In the genomic region with DNA sequence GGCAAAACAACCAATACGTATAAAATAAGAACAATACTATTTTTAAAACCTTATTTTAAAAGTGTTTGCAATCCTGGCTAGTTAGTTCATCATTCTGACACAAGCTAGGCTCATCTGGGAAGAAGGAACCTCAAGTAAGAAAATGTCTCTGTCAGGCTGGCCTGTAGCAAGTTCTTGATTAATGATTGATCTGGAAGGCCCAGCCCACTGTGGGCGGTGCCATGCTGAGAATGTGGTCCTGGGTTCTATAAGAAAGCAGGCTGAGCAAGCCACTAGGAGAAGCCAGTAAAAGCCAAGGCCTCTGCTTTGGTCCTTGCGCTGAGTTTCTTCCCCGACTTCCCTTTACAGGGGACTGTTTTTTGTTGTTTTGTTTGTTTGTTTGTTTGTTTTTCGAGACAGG, we compare ENCODE assay signal across 26 mouse cellular contexts. TPM values are rescaled to one million over a fixed set of nuclear protein-coding genes. Genes with fewer than 3 reads are reported as not detected.
DNase-seq lines count a peak whose midpoint lies in the region; ATAC-seq and TF ChIP-seq lines count a peak whose summit lies in the region.
"Had no signal": no experiment of that assay in that cellular context is flagged by ENCODE, and none has a peak within 500 bp of the region (broad histone marks: within the 10 kb centered on the region; RNA-seq: fewer than 3 reads in every experiment).

No protein-coding gene starts in this region.

- no peak for TF ChIP-seq POLR2A in heart, adult 2 months (IDR thresholded peaks at IDR 0.05; ENCODE audit: insufficient read depth, low read depth, low read length)
- no peak for TF ChIP-seq POLR2A in kidney, adult 2 months (IDR thresholded peaks at IDR 0.05; ENCODE audit: low read depth, low read length)

- no peak overlapping the region for H3K4me3 ChIP-seq in heart, adult 2 months
- no peak overlapping the region for H3K4me3 ChIP-seq in kidney, adult 2 months (ENCODE audit: insufficient read depth, low read depth, low read length)
- H3K4me3 ChIP-seq in kidney, embryonic 14.5 days (ENCODE audit: low read length): no peak overlapping the region
- H3K4me3 ChIP-seq in layer of hippocampus, adult 2 months: no peak overlapping the region
- no peak overlapping the region for H3K4me3 ChIP-seq in forebrain, embryonic 14.5 days (ENCODE audit: low read depth, low read length)
- H3K4me3 ChIP-seq: embryonic facial prominence, embryonic 12.5 days; embryonic facial prominence, embryonic 15.5 days; forebrain, embryonic 15.5 days; heart, embryonic 12.5 days; heart, embryonic 15.5 days had no signal

- intact Hi-C loops in heart, adult 2 months (cut with DNase I): no loop called here

- peak overlapping the region; percentile 59 for H3K27ac ChIP-seq in heart, adult 2 months
- no peak overlapping the region for H3K27ac ChIP-seq in kidney, adult 2 months (ENCODE audit: insufficient read depth, low read depth, low read length)
- no peak overlapping the region for H3K27ac ChIP-seq in kidney, embryonic 14.5 days (ENCODE audit: low read depth, low read length)
- 0 out of 2 replicates have a peak overlapping the region, but pooled peaks have one; percentile 23 for H3K27ac ChIP-seq in layer of hippocampus, adult 2 months
- no peak overlapping the region for H3K27ac ChIP-seq in forebrain, embryonic 14.5 days (ENCODE audit: low read depth, low read length)
- H3K27ac ChIP-seq: embryonic facial prominence, embryonic 12.5 days; embryonic facial prominence, embryonic 15.5 days; forebrain, embryonic 15.5 days; heart, embryonic 15.5 days; hindbrain, embryonic 14.5 days; hindbrain, postnatal 0 days had no signal

- peaks cover 13% of the 10 kb centered on the region for H3K36me3 ChIP-seq in heart, adult 2 months (ENCODE audit: control insufficient read depth, insufficient read depth, low read length)
- peaks cover 23% of the 10 kb centered on the region for H3K36me3 ChIP-seq in kidney, adult 2 months (ENCODE audit: control insufficient read depth, insufficient read depth, low read length)
- H3K36me3 ChIP-seq in kidney, embryonic 14.5 days (ENCODE audit: control insufficient read depth, insufficient read depth, low read length): peaks cover 15% of the 10 kb centered on the region
- H3K36me3 ChIP-seq in forebrain, embryonic 14.5 days (ENCODE audit: control insufficient read depth, insufficient read depth, low read length): no peaks in the 10 kb centered on the region
- H3K36me3 ChIP-seq: embryonic facial prominence, embryonic 12.5 days; embryonic facial prominence, embryonic 15.5 days; forebrain, embryonic 15.5 days; heart, embryonic 15.5 days had no signal

- ATAC-seq in kidney, embryonic 14.5 days (ENCODE audit: low FRiP score, low TSS enrichment): no peak
- no peak for ATAC-seq in forebrain, embryonic 14.5 days
- ATAC-seq: CD4-positive, CD25-positive, alpha-beta regulatory T cell, adult 4 months; forebrain, embryonic 15.5 days; hindbrain, postnatal 0 days; inflammation-experienced regulatory T-cells, adult 6 months had no signal

- H3K27me3 ChIP-seq in heart, adult 2 months (ENCODE audit: control insufficient read depth, insufficient read depth, low read length): no peaks in the 10 kb centered on the region
- no peaks in the 10 kb centered on the region for H3K27me3 ChIP-seq in kidney, adult 2 months (replicated peaks; ENCODE audit: control insufficient read depth, insufficient read depth, low read length)
- no peaks in the 10 kb centered on the region for H3K27me3 ChIP-seq in kidney, embryonic 14.5 days (ENCODE audit: control insufficient read depth, insufficient read depth, low read length)
- H3K27me3 ChIP-seq in forebrain, embryonic 14.5 days (replicated peaks; ENCODE audit: control insufficient read depth, insufficient read depth, low read length): no peaks in the 10 kb centered on the region
- H3K27me3 ChIP-seq: embryonic facial prominence, embryonic 12.5 days; embryonic facial prominence, embryonic 15.5 days; forebrain, embryonic 15.5 days; heart, embryonic 15.5 days had no signal

- H3K9ac ChIP-seq in heart, adult 2 months (ENCODE audit: low read depth, low read length): no peak overlapping the region
- H3K9ac ChIP-seq in kidney, embryonic 14.5 days (ENCODE audit: low read depth, low read length): no peak overlapping the region
- H3K9ac ChIP-seq in forebrain, embryonic 14.5 days (ENCODE audit: low read length): no peak overlapping the region
- H3K9ac ChIP-seq: embryonic facial prominence, embryonic 12.5 days; embryonic facial prominence, embryonic 15.5 days; forebrain, embryonic 15.5 days; heart, embryonic 12.5 days; heart, embryonic 15.5 days; hindbrain, embryonic 14.5 days had no signal

- H3K79me2 ChIP-seq in heart, adult 2 months (replicated peaks; ENCODE audit: control insufficient read depth, insufficient read depth, low read length): no peaks in the 10 kb centered on the region

- 91% methylated on average over 5 of the region's 5 CpGs for WGBS in heart, adult 2 months
- WGBS in kidney, adult 2 months: 82% methylated on average over 5 of the region's 5 CpGs
- 89% methylated on average over 5 of the region's 5 CpGs for WGBS in kidney, embryonic 14.5 days
- 91% methylated on average over 5 of the region's 5 CpGs for WGBS in forebrain, embryonic 14.5 days

- no peak for TF ChIP-seq EP300 in heart, adult 2 months (IDR thresholded peaks at IDR 0.05; ENCODE audit: insufficient read depth, low read depth, low read length)

- no peak for DNase-seq in heart, adult 2 months
- DNase-seq in heart, postnatal 4 days: no peak
- DNase-seq in kidney, adult 2 months: peak; percentile 73
- DNase-seq in layer of hippocampus, adult 2 months (ENCODE audit: low spot score in 2 of 2): no peak
- no peak for DNase-seq in layer of hippocampus, postnatal 14 days (ENCODE audit: low spot score in 2 of 2)
- DNase-seq in forebrain, embryonic 14.5 days (ENCODE audit: low spot score): no peak
- DNase-seq: adrenal gland, adult 2 months; adrenal gland, postnatal 25 days; cerebellum, adult 11 months; cerebellum, adult 2 months; cerebellum, adult 9-11 months; cerebellum, postnatal 25 days; gastrocnemius, postnatal 14 days; heart, postnatal 10 days; heart, postnatal 36 days had no signal

- H3K4me1 ChIP-seq in heart, adult 2 months (ENCODE audit: control insufficient read depth, insufficient read depth, low read length): peaks cover 10% of the 10 kb centered on the region
- H3K4me1 ChIP-seq in kidney, adult 2 months (ENCODE audit: control insufficient read depth, insufficient read depth, low read length): no peaks in the 10 kb centered on the region
- peaks cover 20% of the 10 kb centered on the region for H3K4me1 ChIP-seq in kidney, embryonic 14.5 days (ENCODE audit: control insufficient read depth, insufficient read depth, low read length)
- H3K4me1 ChIP-seq in forebrain, embryonic 14.5 days (ENCODE audit: control insufficient read depth, insufficient read depth, low read length): peaks cover 8% of the 10 kb centered on the region

- H3K4me2 ChIP-seq in kidney, embryonic 14.5 days (replicated peaks; ENCODE audit: low read depth, low read length): no peak overlapping the region
- no peak overlapping the region for H3K4me2 ChIP-seq in forebrain, embryonic 14.5 days (ENCODE audit: low read length)
- H3K4me2 ChIP-seq: embryonic facial prominence, embryonic 12.5 days; embryonic facial prominence, embryonic 15.5 days; forebrain, embryonic 15.5 days; heart, embryonic 12.5 days; heart, embryonic 15.5 days; hindbrain, embryonic 14.5 days had no signal

- no peak for TF ChIP-seq CTCF in heart, adult 2 months (IDR thresholded peaks at IDR 0.05)
- no peak for TF ChIP-seq CTCF in kidney, adult 2 months (conservative IDR thresholded peaks at IDR 0.05; ENCODE audit: insufficient read depth, insufficient read length, low read depth, low read length)
- TF ChIP-seq CTCF in layer of hippocampus, adult 2 months (conservative IDR thresholded peaks at IDR 0.05): no peak

- H3K9me3 ChIP-seq in kidney, embryonic 14.5 days (ENCODE audit: control insufficient read depth, low read length): no peaks in the 10 kb centered on the region
- H3K9me3 ChIP-seq in forebrain, embryonic 14.5 days (replicated peaks; ENCODE audit: control insufficient read depth, low read length): no peaks in the 10 kb centered on the region
- H3K9me3 ChIP-seq: embryonic facial prominence, embryonic 12.5 days; embryonic facial prominence, embryonic 15.5 days; forebrain, embryonic 15.5 days; heart, embryonic 12.5 days; heart, embryonic 15.5 days had no signal

RNA-seq across cellular contexts. Expression of a gene that starts 15.3 kb away (rescaled TPM):
- total RNA-seq in heart, adult 2 months (2021): 10 to 100 TPM; 21.5 to 27.9 TPM
- 44.4 and 57.0 TPM in 2 replicates for polyA plus RNA-seq in heart, adult 2 months (2012; rRNA removed)
- total RNA-seq in heart, postnatal 4 days (2021): 10 to 100 TPM; 32.7 to 33.4 TPM
- 136 and 184 TPM in 2 replicates for polyA plus RNA-seq in kidney, adult 2 months (2012; rRNA removed)
- 11.9 and 15.7 TPM in 2 replicates for polyA plus RNA-seq in kidney, embryonic 14.5 days (2014; fragmentation: Nextera tagmentation; extraction: Ambion mirVana)
- 10 to 100 TPM; 45.5 to 46.8 TPM for total RNA-seq in layer of hippocampus, adult 2 months (2021)
- total RNA-seq in layer of hippocampus, postnatal 14 days (2021): 10 to 100 TPM; 39.3 to 40.1 TPM
- 4.9 and 6.4 TPM in 2 replicates for polyA plus RNA-seq in forebrain, embryonic 14.5 days (2014; fragmentation: Nextera tagmentation; extraction: Ambion mirVana)
- polyA plus RNA-seq: inflammation-experienced regulatory T-cells, adult 6 months had no signal

RNA-seq across cellular contexts. Expression of a gene that starts 21.4 kb away (rescaled TPM):
- total RNA-seq in heart, adult 2 months (2021): 1 to 10 TPM; 1.1 to 1.2 TPM
- 2.4 TPM in 2 replicates for polyA plus RNA-seq in heart, adult 2 months (2012; rRNA removed)
- 1 to 10 TPM; 3.5 to 4.6 TPM for total RNA-seq in heart, postnatal 4 days (2021)
- 2.4 and 2.9 TPM in 2 replicates for polyA plus RNA-seq in kidney, adult 2 months (2012; rRNA removed)
- 0.20 and 0.34 TPM in 2 replicates for polyA plus RNA-seq in kidney, embryonic 14.5 days (2014; fragmentation: Nextera tagmentation; extraction: Ambion mirVana)
- under 1 TPM; 0.59 to 0.96 TPM for total RNA-seq in layer of hippocampus, adult 2 months (2021)
- 1 to 10 TPM in 1 of 2 experiments, under 1 TPM in 1; 0.81 to 1.7 TPM for total RNA-seq in layer of hippocampus, postnatal 14 days (2021)
- polyA plus RNA-seq in forebrain, embryonic 14.5 days (2014; fragmentation: Nextera tagmentation; extraction: Ambion mirVana): 0.11 and 0.14 TPM in 2 replicates
- polyA plus RNA-seq: forebrain, embryonic 11.5 days; inflammation-experienced regulatory T-cells, adult 6 months had no signal

RNA-seq across cellular contexts. Expression of a gene that starts 25.8 kb away (rescaled TPM):
- 10 to 100 TPM; 72.7 to 73.0 TPM for total RNA-seq in heart, adult 2 months (2021)
- 82.8 and 85.3 TPM in 2 replicates for polyA plus RNA-seq in heart, adult 2 months (2012; rRNA removed)
- total RNA-seq in heart, postnatal 4 days (2021): 10 to 100 TPM; 58.7 to 59.2 TPM
- polyA plus RNA-seq in kidney, adult 2 months (2012; rRNA removed): 182 and 203 TPM in 2 replicates
- polyA plus RNA-seq in kidney, embryonic 14.5 days (2014; fragmentation: Nextera tagmentation; extraction: Ambion mirVana): 34.4 and 36.1 TPM in 2 replicates
- 100 to 1,000 TPM; 133 to 135 TPM for total RNA-seq in layer of hippocampus, adult 2 months (2021)
- total RNA-seq in layer of hippocampus, postnatal 14 days (2021): 100 to 1,000 TPM; 131 to 147 TPM
- 65.4 and 69.1 TPM in 2 replicates for polyA plus RNA-seq in forebrain, embryonic 14.5 days (2014; fragmentation: Nextera tagmentation; extraction: Ambion mirVana)

RNA-seq across cellular contexts. Expression of a gene that starts 46.9 kb away (rescaled TPM):
- 10 to 100 TPM; 12.7 to 14.2 TPM for total RNA-seq in heart, adult 2 months (2021)
- polyA plus RNA-seq in heart, adult 2 months (2012; rRNA removed): 4.4 and 7.4 TPM in 2 replicates
- total RNA-seq in heart, postnatal 4 days (2021): 10 to 100 TPM; 16.0 to 19.7 TPM
- 4.9 and 6.9 TPM in 2 replicates for polyA plus RNA-seq in kidney, adult 2 months (2012; rRNA removed)
- polyA plus RNA-seq in kidney, embryonic 14.5 days (2014; fragmentation: Nextera tagmentation; extraction: Ambion mirVana): 37.2 and 47.2 TPM in 2 replicates
- 10 to 100 TPM; 25.6 to 25.9 TPM for total RNA-seq in layer of hippocampus, adult 2 months (2021)
- total RNA-seq in layer of hippocampus, postnatal 14 days (2021): 10 to 100 TPM; 25.3 to 26.4 TPM
- 44.3 and 45.4 TPM in 2 replicates for polyA plus RNA-seq in forebrain, embryonic 14.5 days (2014; fragmentation: Nextera tagmentation; extraction: Ambion mirVana)

Comparison
In these comparisons a context has a peak if more than half of its experiments do, and no peak if none do; other contexts are left out.
1. H3K27ac ChIP-seq: peak in heart, adult 2 months (single experiment) and layer of hippocampus, adult 2 months (single experiment); none in kidney, adult 2 months (single experiment), kidney, embryonic 14.5 days (single experiment) and forebrain, embryonic 14.5 days (single experiment).